Mouse (Mus musculus) liver, embryonic 14.5 days (tissue): ENCODE measurements at regions not wholly inside any gene's neighbourhood (a gene's known extent, or its start where the extent isn't known, plus 50 kb on each side); places are given as distances from the start of the nearest gene placed in this dataset.
A peak's percentile ranks its signal among the peaks of the same experiment; 100 is the strongest.

Experiments used
- ATAC-seq: fragments of 200-750 bp; cut with Nextera tagmentation; 2 replicates; pipeline ENCODE4 v1.8.0; 2017; ENCODE audit warnings: moderate number of reproducible peaks, mild to moderate bottlenecking, moderate library complexity; ENCODE audit not compliant: insufficient read depth
- DNase-seq, 3 experiments: peaks; one replicate each; pipeline ENCODE4 v3.0.0-alpha.2; 2012 to 2013; ENCODE audit warnings: low read depth in 3 of 3, low spot score in 3 of 3
- H3K27ac ChIP-seq: fragments of 300-500 bp; sonication (generic); 2 replicates; pipeline ENCODE4 v1.5.1; 2014; ENCODE audit warnings: moderate library complexity, mild to moderate bottlenecking, control low read depth, inconsistent platforms
- H3K27me3 ChIP-seq: fragments of 300-500 bp; sonication (generic); 2 replicates; pipeline ENCODE4 v1.6.1; 2014; ENCODE audit warnings: mild to moderate bottlenecking, low read length, moderate library complexity; ENCODE audit not compliant: control insufficient read depth, insufficient read depth
- H3K36me3 ChIP-seq: fragments of 300-500 bp; sonication (generic); replicated peaks from 2 replicates; pipeline ENCODE4 v1.6.1; 2014; ENCODE audit warnings: low read depth; ENCODE audit not compliant: control insufficient read depth, insufficient read depth
- H3K4me1 ChIP-seq, 2 experiments: fragments of 200-500 bp in 1 of 2; fragments of 300-500 bp in 1 of 2; sonication (generic) in 1 of 2; replicated peaks; 2 replicates each; pipeline ENCODE4 v1.6.1; 2012 to 2014; ENCODE audit warnings: antibody characterized with exemption in 1 of 2, inconsistent platforms in 1 of 2, low read length in 1 of 2; ENCODE audit not compliant: control insufficient read depth in 2 of 2, insufficient read depth in 2 of 2
- H3K4me2 ChIP-seq: fragments of 300-500 bp; sonication (generic); 2 replicates; pipeline ENCODE4 v1.6.1; 2014; ENCODE audit warnings: low read depth, mild to moderate bottlenecking, control low read depth, moderate library complexity
- H3K4me3 ChIP-seq, 2 experiments: fragments of 200-500 bp in 1 of 2; fragments of 300-500 bp in 1 of 2; sonication (generic) in 1 of 2; 2 replicates each; pipeline ENCODE4 v1.5.1; 2012 to 2014; ENCODE audit warnings: low read depth in 2 of 2, low read length in 2 of 2, mild to moderate bottlenecking in 2 of 2, control low read depth in 1 of 2, inconsistent platforms in 1 of 2, moderate library complexity in 1 of 2; ENCODE audit not compliant: insufficient read depth in 1 of 2
- H3K9ac ChIP-seq: fragments of 300-500 bp; sonication (generic); replicated peaks from 2 replicates; pipeline ENCODE4 v1.6.1; 2014; ENCODE audit warnings: mild to moderate bottlenecking, control low read depth, moderate library complexity
- H3K9me3 ChIP-seq: fragments of 300-500 bp; sonication (generic); 2 replicates; pipeline ENCODE4 v1.6.1; 2016; ENCODE audit warnings: low read length, mixed read lengths; ENCODE audit not compliant: control insufficient read depth
- CTCF ChIP-seq: IDR thresholded peaks from 2 replicates; pipeline ENCODE4 v1.5.1; 2016; ENCODE audit warnings: antibody characterized with exemption, low read depth, control low read depth
- EP300 ChIP-seq: IDR thresholded peaks from 2 replicates; pipeline ENCODE4 v1.6.1; 2016; ENCODE audit warnings: antibody characterized with exemption, low read depth
- WGBS: fragments of 180-500 bp; shearing (Covaris S2); extraction: QIAGEN DNeasy Blood & Tissue Kit; methylation state at CpG from one replicate; pipeline ENCODE4 v1.1.7; 2014; ENCODE audit not compliant: insufficient replicate concordance; 5-methylcytosine and 5-hydroxymethylcytosine counted together

DNA sequence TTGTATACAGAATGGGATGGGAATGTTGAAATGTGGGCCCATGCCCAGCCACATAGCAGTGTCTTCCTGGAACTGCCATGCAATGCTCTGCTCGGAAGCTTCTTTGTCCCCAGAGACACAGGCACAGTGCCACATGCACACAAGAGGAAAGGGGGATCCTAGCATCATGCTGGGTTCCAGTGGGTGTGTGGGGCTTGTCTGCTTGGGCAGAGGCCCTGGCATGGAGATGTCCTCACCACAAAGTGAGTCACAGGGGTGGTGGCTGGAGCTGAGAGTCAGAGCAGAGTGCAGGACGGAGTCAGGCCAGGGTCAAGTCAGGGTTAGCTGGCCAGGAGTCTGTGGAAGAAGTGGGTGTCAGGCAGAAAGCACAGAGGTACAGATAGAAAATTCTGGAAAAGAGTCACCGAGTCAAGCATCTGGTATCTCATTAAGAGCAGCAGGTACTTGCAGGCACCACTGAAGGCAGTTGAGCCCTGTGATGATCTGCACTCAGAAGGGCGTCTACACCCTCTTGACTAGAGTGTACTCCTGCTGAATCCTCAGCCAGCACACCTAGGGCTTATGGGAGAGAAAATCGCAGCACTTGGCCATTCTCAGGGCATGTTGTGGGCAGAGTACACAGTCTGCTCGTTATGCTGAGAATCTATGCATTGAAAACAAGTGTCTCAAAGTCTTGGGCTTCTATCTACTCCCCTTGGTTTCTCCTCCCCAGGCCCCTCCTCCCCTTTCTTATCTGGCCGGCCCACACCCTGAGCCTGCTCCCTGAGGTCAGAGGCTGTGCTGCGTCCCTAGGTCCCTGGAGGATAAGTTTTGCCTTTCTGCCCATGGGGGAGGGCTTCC lies 85.3 kb downstream of the Ackr3 start:
- Histone ChIP-seq H3K4me1 (peaks cover 37 to 53% of the 10 kb centered on the region in 2 experiments), H3K4me3 (peak overlapping the region; percentile 43 to 51), H3K27ac (peak overlapping the region; percentile 99), H3K36me3 (no peaks in the 10 kb centered on the region), H3K4me2 (peak overlapping the region; percentile 69), H3K27me3 (no peaks in the 10 kb centered on the region), H3K9me3 (no peaks in the 10 kb centered on the region), H3K9ac (peak overlapping the region; percentile 73)
- DNase-seq = peak; percentile 78 to 84 (median 81)
- ATAC-seq = peak; percentile 99
- 18% methylated on average over 8 of the region's 8 CpGs for WGBS
- TF ChIP-seq EP300 (peak; percentile 87), CTCF (peak; percentile 27; the same call in 1 of the 2 replicates)

- peak overlapping the region; percentile 99 for H3K27ac ChIP-seq
- H3K9me3 ChIP-seq = no peaks in the 10 kb centered on the region
- H3K9ac ChIP-seq = peak overlapping the region; percentile 73
- H3K36me3 ChIP-seq = no peaks in the 10 kb centered on the region
- DNase-seq = no peak
- WGBS = 12% methylated on average over 6 of the region's 6 CpGs
- no peaks in the 10 kb centered on the region for H3K27me3 ChIP-seq
- peak overlapping the region; percentile 43 to 51 for H3K4me3 ChIP-seq
- H3K4me1 ChIP-seq = peaks cover 33 to 48% of the 10 kb centered on the region in 2 experiments
- peak overlapping the region; percentile 69 for H3K4me2 ChIP-seq
- ATAC-seq = peak; percentile 60
- TF ChIP-seq CTCF (no peak), EP300 (no peak)
These were observed 86.0 kb downstream of the Ackr3 start for GRCm38 (mm10) chr1:90289732-90290215.

DNA sequence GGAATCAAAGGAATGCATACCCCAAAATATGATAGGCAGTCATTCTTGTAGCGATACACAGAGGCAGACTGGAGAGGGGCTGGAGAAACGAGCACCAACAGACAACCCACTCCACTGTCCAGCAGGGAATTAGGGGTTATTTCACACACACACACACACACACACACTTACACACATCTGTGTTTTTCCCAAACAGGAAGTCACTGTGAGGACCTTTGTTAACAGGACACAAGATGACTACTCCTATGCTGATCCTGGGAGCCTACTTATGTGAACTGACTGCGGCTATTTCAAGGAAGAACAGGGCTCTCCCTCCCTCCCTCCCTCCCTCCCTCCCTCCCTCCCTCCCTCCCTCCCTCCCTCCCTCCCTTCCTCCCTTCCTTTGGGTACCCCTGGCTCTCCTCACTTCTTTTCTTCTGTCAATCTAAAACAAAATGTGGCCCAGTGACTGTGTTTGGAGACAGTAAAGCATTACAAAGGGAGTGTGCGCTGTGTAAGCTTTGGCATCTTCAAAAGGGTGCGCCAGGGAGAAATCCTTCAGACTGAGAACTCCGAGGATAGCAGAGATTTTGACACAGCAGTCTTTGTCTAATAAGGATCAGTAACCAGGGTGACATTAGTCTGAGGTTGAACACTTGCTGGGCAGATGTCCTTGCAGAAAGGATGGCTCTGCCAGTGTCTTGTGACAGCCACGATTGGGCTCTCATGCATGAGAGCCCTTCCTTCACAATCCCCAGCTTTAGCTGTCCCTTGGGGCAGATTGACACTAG lies 86.8 kb downstream of the Ackr3 start:
- Histone ChIP-seq H3K27ac (peak overlapping the region; percentile 99), H3K9ac (peak overlapping the region; percentile 73), H3K4me3 (no peak overlapping the region), H3K36me3 (no peaks in the 10 kb centered on the region), H3K4me1 (peaks cover 30 to 40% of the 10 kb centered on the region in 2 experiments), H3K27me3 (no peaks in the 10 kb centered on the region), H3K4me2 (peak overlapping the region; percentile 69), H3K9me3 (no peaks in the 10 kb centered on the region)
- DNase-seq (no peak), ATAC-seq (no peak)
- whole genome bisulfite sequencing = 74% methylated on average over 7 of the region's 7 CpGs
- TF ChIP-seq EP300 (no peak), CTCF (no peak)

- no peak overlapping the region for H3K4me3 ChIP-seq
- WGBS = 45% methylated on average over 1 of the region's 1 CpGs
- H3K27me3 ChIP-seq = no peaks in the 10 kb centered on the region
- no peak for ATAC-seq
- H3K4me2 ChIP-seq = no peak overlapping the region
- TF ChIP-seq EP300 (no peak), CTCF (peak; percentile 79)
- no peak overlapping the region for H3K9ac ChIP-seq
- no peaks in the 10 kb centered on the region for H3K9me3 ChIP-seq
- H3K27ac ChIP-seq = no peak overlapping the region
- no peak for DNase-seq
- H3K36me3 ChIP-seq = no peaks in the 10 kb centered on the region
- H3K4me1 ChIP-seq = peaks cover 30 to 40% of the 10 kb centered on the region in 2 experiments
These were observed 87.5 kb downstream of the Ackr3 start for GRCm38 (mm10) chr1:90291256-90291655.

DNA sequence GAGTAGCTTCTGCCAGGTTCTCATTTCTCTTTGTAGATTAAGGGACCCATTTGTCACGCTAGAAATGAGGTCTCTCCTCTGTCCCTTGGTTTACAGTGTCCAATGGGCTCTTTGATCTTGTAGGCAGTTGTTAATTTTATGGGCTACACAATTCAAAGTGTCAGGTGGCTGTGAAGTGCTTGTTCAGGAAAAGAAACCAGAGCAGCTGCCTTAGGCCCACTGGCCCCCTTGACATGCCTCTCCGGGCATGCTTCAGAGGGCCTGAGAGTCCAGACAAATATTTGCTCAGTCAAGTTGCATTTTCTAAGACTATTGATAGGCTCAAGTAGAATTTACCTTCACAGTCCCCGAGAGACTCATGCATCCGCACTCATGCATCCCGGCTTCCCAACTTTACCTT lies 94.0 kb downstream of the Ackr3 start:
- H3K4me2 ChIP-seq = no peak overlapping the region
- H3K27ac ChIP-seq = no peak overlapping the region
- 61% methylated on average over 5 of the region's 5 CpGs for WGBS
- ATAC-seq (no peak), DNase-seq (no peak)
- no peaks in the 10 kb centered on the region for H3K4me1 ChIP-seq
- TF ChIP-seq CTCF (no peak), EP300 (no peak)
- no peaks in the 10 kb centered on the region for H3K9me3 ChIP-seq
- no peak overlapping the region for H3K9ac ChIP-seq
- no peaks in the 10 kb centered on the region for H3K27me3 ChIP-seq
- H3K4me3 ChIP-seq = no peak overlapping the region
- no peaks in the 10 kb centered on the region for H3K36me3 ChIP-seq
